Mouse (Mus musculus) myocyte (in vitro differentiated cells): ENCODE results near the gene Wdr38.

Experiments used
- CEBPB ChIP-seq: IDR thresholded peaks from 2 replicates; pipeline ENCODE4 v1.6.1; 2011; ENCODE audit warnings: mild to moderate bottlenecking, moderate library complexity; ENCODE audit not compliant: poor library complexity, insufficient read depth, severe bottlenecking
- MYOD1 ChIP-seq, 3 experiments: IDR thresholded peaks; one replicate each; pipeline ENCODE4 v1.6.1; 2011; ENCODE audit warnings: control low read depth in 2 of 3, low read depth in 2 of 3, mild to moderate bottlenecking in 2 of 3, moderate library complexity in 1 of 3; ENCODE audit not compliant: insufficient read length in 2 of 3, control insufficient read depth in 1 of 3
- POLR2A ChIP-seq: IDR thresholded peaks from one replicate; pipeline ENCODE4 v1.6.1; 2011; ENCODE audit warnings: low read depth, mild to moderate bottlenecking, control low read depth, moderate library complexity; ENCODE audit not compliant: insufficient read length
- POLR2AphosphoS2 ChIP-seq: IDR thresholded peaks from one replicate; pipeline ENCODE4 v1.6.1; 2011; ENCODE audit warnings: low read depth, control low read depth; ENCODE audit not compliant: insufficient read length
- SRF ChIP-seq: IDR thresholded peaks from one replicate; pipeline ENCODE4 v1.6.1; 2011; ENCODE audit warnings: low read depth; ENCODE audit not compliant: control insufficient read depth, insufficient read length
- TCF12 ChIP-seq: IDR thresholded peaks from one replicate; pipeline ENCODE4 v1.6.1; 2011; ENCODE audit warnings: mild to moderate bottlenecking, control low read depth; ENCODE audit not compliant: poor library complexity, insufficient read depth, severe bottlenecking
- TCF3 ChIP-seq: IDR thresholded peaks from one replicate; pipeline ENCODE4 v1.6.1; 2011; ENCODE audit warnings: low read depth, control low read depth; ENCODE audit not compliant: insufficient read length
- USF1 ChIP-seq: IDR thresholded peaks from one replicate; pipeline ENCODE4 v1.6.1; 2011; ENCODE audit warnings: low read depth, mild to moderate bottlenecking, control low read depth, moderate library complexity

- TF ChIP-seq POLR2A (peak; percentile 47), POLR2AphosphoS2 (no peak), TCF3 (no peak), TCF12 (no peak), USF1 (peak; percentile 35), CEBPB (no peak), SRF (peak; percentile 43), MYOD1 (IDR thresholded peaks at IDR 0.05; ENCODE audit: control insufficient read depth in 1 of 3, insufficient read length in 2 of 3, low read depth in 2 of 3) (no peak)
Measured at GRCm38 (mm10) chr2:38997386-38998374, at the start of gene Wdr38.
